Mouse (Mus musculus): ENCODE measurements around the gene Dennd1a.

Dennd1a gene

GRCm38 (mm10) chr2:38286733-38287551 is at the start of gene Dennd1a:
Gene Dennd1a, minus strand, starts transcription at chr2:38287390.
- peak; percentile 90 for DNase-seq (ENCODE audit: low read depth, low spot score)

GRCm38 (mm10) chr2:38336606-38337005 is 49.4 kb upstream of the Dennd1a start:
- no peak for DNase-seq (ENCODE audit: low read depth, low spot score)

GRCm38 (mm10) chr2:38333586-38334119 is 46.5 kb upstream of the Dennd1a start:
- DNase-seq (ENCODE audit: low read depth, low spot score): no peak

- no peak for DNase-seq (ENCODE audit: low read depth, low spot score)
Measured at GRCm38 (mm10) chr2:38326671-38327070, 39.5 kb upstream of the Dennd1a start.

- no peak for DNase-seq (ENCODE audit: low read depth, low spot score)
Measured at GRCm38 (mm10) chr2:38323380-38323779, 36.2 kb upstream of the Dennd1a start.

GRCm38 (mm10) chr2:38320911-38321310 is 33.7 kb upstream of the Dennd1a start:
- no peak for DNase-seq (ENCODE audit: low read depth, low spot score)

- DNase-seq (ENCODE audit: low read depth, low spot score): no peak
Measured at GRCm38 (mm10) chr2:38319086-38319485, 31.9 kb upstream of the Dennd1a start.

- no peak for DNase-seq (ENCODE audit: low read depth, low spot score)
Measured at GRCm38 (mm10) chr2:38313399-38313798, 26.2 kb upstream of the Dennd1a start.

GRCm38 (mm10) chr2:38312921-38313320 is 25.7 kb upstream of the Dennd1a start:
- DNase-seq (ENCODE audit: low read depth, low spot score): no peak

GRCm38 (mm10) chr2:38305152-38305551 is 18.0 kb upstream of the Dennd1a start:
- DNase-seq (ENCODE audit: low read depth, low spot score): no peak

GRCm38 (mm10) chr2:38300941-38301340 is 13.8 kb upstream of the Dennd1a start:
- no peak for DNase-seq (ENCODE audit: low read depth, low spot score)

GRCm38 (mm10) chr2:38295939-38296338 is 8.7 kb upstream of the Dennd1a start:
- no peak for DNase-seq (ENCODE audit: low read depth, low spot score)

- no peak for DNase-seq (ENCODE audit: low read depth, low spot score)
Measured at GRCm38 (mm10) chr2:38291526-38291925, 4.3 kb upstream of the Dennd1a start.

GRCm38 (mm10) chr2:38288226-38288625 is 1.0 kb upstream of the Dennd1a start:
- DNase-seq (ENCODE audit: low read depth, low spot score): no peak

GRCm38 (mm10) chr2:38286433-38286732 is 807 bp downstream of the Dennd1a start:
- DNase-seq (ENCODE audit: low read depth, low spot score): no peak

GRCm38 (mm10) chr2:38285781-38286432 is 1.3 kb downstream of the Dennd1a start:
- no peak for DNase-seq (ENCODE audit: low read depth, low spot score)

GRCm38 (mm10) chr2:38283961-38284360 is 3.2 kb downstream of the Dennd1a start:
- no peak for DNase-seq (ENCODE audit: low read depth, low spot score)

GRCm38 (mm10) chr2:38280376-38280775 is 6.8 kb downstream of the Dennd1a start:
- no peak for DNase-seq (ENCODE audit: low read depth, low spot score)

- no peak for DNase-seq (ENCODE audit: low read depth, low spot score)
Measured at GRCm38 (mm10) chr2:38274973-38275372, 12.2 kb downstream of the Dennd1a start.

GRCm38 (mm10) chr2:38263653-38264052 is 23.5 kb downstream of the Dennd1a start:
- no peak for DNase-seq (ENCODE audit: low read depth, low spot score)

- DNase-seq (ENCODE audit: low read depth, low spot score): no peak
Measured at GRCm38 (mm10) chr2:38259052-38259451, 28.1 kb downstream of the Dennd1a start.

GRCm38 (mm10) chr2:38237616-38238015 is 49.6 kb downstream of the Dennd1a start:
- peak; percentile 8 for DNase-seq (ENCODE audit: low read depth, low spot score)

GRCm38 (mm10) chr2:38235593-38235992 is 51.6 kb downstream of the Dennd1a start:
- no peak for DNase-seq (ENCODE audit: low read depth, low spot score)

All from mesoderm, embryonic 11.5 days (tissue).